Comparison of ENCODE assay signal across 23 mouse cellular contexts in genomic region chr12:28793715-28794114, GRCm38 (mm10). TPM values are rescaled to one million over a fixed set of nuclear protein-coding genes. Genes with fewer than 3 reads are reported as not detected.
DNase-seq lines count a peak whose midpoint lies in the region; ATAC-seq and TF ChIP-seq lines count a peak whose summit lies in the region.
"Had no signal": no experiment of that assay in that cellular context is flagged by ENCODE, and none has a peak within 500 bp of the region (broad histone marks: within the 10 kb centered on the region; RNA-seq: fewer than 3 reads in every experiment).

No protein-coding gene starts in this region.

- H3K4me2 ChIP-seq in hindbrain, embryonic 11.5 days (replicated peaks; ENCODE audit: low read depth, low read length), result no peak overlapping the region
- H3K4me2 ChIP-seq: embryonic facial prominence, embryonic 13.5 days; heart, embryonic 11.5 days; hindbrain, embryonic 13.5 days; neural tube, embryonic 15.5 days had no signal

- peaks cover 9% of the 10 kb centered on the region for H3K4me1 ChIP-seq in cortical plate, adult 2 months (ENCODE audit: control insufficient read depth, insufficient read depth, low read length)
- no peaks in the 10 kb centered on the region for H3K4me1 ChIP-seq in hindbrain, embryonic 11.5 days (replicated peaks; ENCODE audit: control insufficient read depth, insufficient read depth, low read length)

- no peaks in the 10 kb centered on the region for H3K9me3 ChIP-seq in hindbrain, embryonic 11.5 days (ENCODE audit: control insufficient read depth, low read length)
- H3K9me3 ChIP-seq: embryonic facial prominence, embryonic 13.5 days; hindbrain, embryonic 13.5 days; neural tube, embryonic 15.5 days had no signal

- H3K27ac ChIP-seq in cortical plate, adult 2 months (ENCODE audit: insufficient read depth, low read length), result peak overlapping the region; percentile 72; the same call in 1 of the 2 replicates
- H3K27ac ChIP-seq in hindbrain, embryonic 11.5 days (ENCODE audit: low read depth, low read length), result no peak overlapping the region
- H3K27ac ChIP-seq: embryonic facial prominence, embryonic 13.5 days; hindbrain, embryonic 13.5 days; limb, embryonic 10.5 days; neural tube, embryonic 15.5 days had no signal

- WGBS in hindbrain, embryonic 11.5 days, result 60% methylated on average over 2 of the region's 2 CpGs

- no peak for TF ChIP-seq CTCF in cortical plate, adult 2 months (IDR thresholded peaks at IDR 0.05; ENCODE audit: extremely low read depth, insufficient read depth, low read length)

- H3K9ac ChIP-seq in hindbrain, embryonic 11.5 days (ENCODE audit: low read depth, low read length), result no peak overlapping the region
- H3K9ac ChIP-seq: embryonic facial prominence, embryonic 13.5 days; hindbrain, embryonic 13.5 days; liver, postnatal 0 days; neural tube, embryonic 15.5 days had no signal

- ATAC-seq in hindbrain, embryonic 11.5 days (ENCODE audit: low FRiP score), result no peak
- ATAC-seq: forebrain, embryonic 14.5 days; liver, postnatal 0 days; midbrain, embryonic 16.5 days had no signal

- H3K4me3 ChIP-seq in cortical plate, adult 2 months (ENCODE audit: insufficient read depth, low read length), result no peak overlapping the region
- H3K4me3 ChIP-seq in hindbrain, embryonic 11.5 days (ENCODE audit: low read depth, low read length), result no peak overlapping the region
- H3K4me3 ChIP-seq: embryonic facial prominence, embryonic 13.5 days; hindbrain, embryonic 13.5 days; limb, embryonic 10.5 days; neural tube, embryonic 15.5 days had no signal

- TF ChIP-seq POLR2A in cortical plate, adult 2 months (IDR thresholded peaks at IDR 0.05; ENCODE audit: extremely low read depth, insufficient read depth, low read length), result no peak

- H3K36me3 ChIP-seq in hindbrain, embryonic 11.5 days (ENCODE audit: control insufficient read depth, insufficient read depth, low read length), result no peaks in the 10 kb centered on the region
- H3K36me3 ChIP-seq: embryonic facial prominence, embryonic 13.5 days; hindbrain, embryonic 13.5 days; neural tube, embryonic 15.5 days had no signal

- peak; percentile 59 to 70 for DNase-seq in layer of hippocampus, adult 18-20 months (ENCODE audit: low spot score in 2 of 2)
- DNase-seq in layer of hippocampus, postnatal 36 days, result no peak
- peak; percentile 52 to 66 for DNase-seq in left cerebral cortex, adult 18-20 months (ENCODE audit: low spot score in 2 of 2)
- DNase-seq in right cerebral cortex, postnatal 25 days, result peak; percentile 67
- no peak for DNase-seq in kidney, adult 18-20 months
- no peak for DNase-seq in hindbrain, embryonic 11.5 days (ENCODE audit: low spot score)
- DNase-seq: adrenal gland, postnatal 25 days; B cell, adult 2 months; cerebellum, adult 11-12 months; heart, postnatal 10 days; kidney, adult 9 months; kidney, postnatal 25 days; liver, postnatal 0 days; lung, postnatal 36 days; thymus, adult 2 months had no signal

- no peaks in the 10 kb centered on the region for H3K27me3 ChIP-seq in hindbrain, embryonic 11.5 days (ENCODE audit: control insufficient read depth, insufficient read depth, low read length)
- H3K27me3 ChIP-seq: embryonic facial prominence, embryonic 13.5 days; hindbrain, embryonic 13.5 days; neural tube, embryonic 15.5 days had no signal

RNA-seq across cellular contexts. Expression of gene Eipr1, which starts 42.1 kb away (rescaled TPM):
- 10 to 100 TPM; 52.0 to 54.2 TPM for total RNA-seq in layer of hippocampus, adult 18-20 months (2021)
- 10 to 100 TPM; 47.5 to 54.1 TPM for total RNA-seq in layer of hippocampus, postnatal 36 days (2021)
- polyA plus RNA-seq in cortical plate, adult 2 months (2012; rRNA removed), result 60.0 and 60.1 TPM in 2 replicates
- total RNA-seq in left cerebral cortex, adult 18-20 months (2021), result 10 to 100 TPM; 60.2 to 66.6 TPM
- polyA plus RNA-seq in hindbrain, embryonic 11.5 days (2014; fragmentation: Nextera tagmentation; extraction: Ambion mirVana), result 50.0 and 50.1 TPM in 2 replicates

RNA-seq across cellular contexts. Expression of gene Trappc12, which starts 43.4 kb away (rescaled TPM):
- total RNA-seq in layer of hippocampus, adult 18-20 months (2021), result 10 to 100 TPM; 58.4 to 62.0 TPM
- 10 to 100 TPM; 57.2 to 57.5 TPM for total RNA-seq in layer of hippocampus, postnatal 36 days (2021)
- polyA plus RNA-seq in cortical plate, adult 2 months (2012; rRNA removed), result 59.7 TPM in 2 replicates
- total RNA-seq in left cerebral cortex, adult 18-20 months (2021), result 10 to 100 TPM; 63.4 to 64.4 TPM
- polyA plus RNA-seq in hindbrain, embryonic 11.5 days (2014; fragmentation: Nextera tagmentation; extraction: Ambion mirVana), result 36.6 and 38.4 TPM in 2 replicates

Comparison
In these comparisons a context has a peak if more than half of its experiments do, and no peak if none do; other contexts are left out.
1. DNase-seq: peak in layer of hippocampus, adult 18-20 months (2 of 2), left cerebral cortex, adult 18-20 months (2 of 2) and right cerebral cortex, postnatal 25 days (single experiment); none in layer of hippocampus, postnatal 36 days (0 of 2), kidney, adult 18-20 months (single experiment) and hindbrain, embryonic 11.5 days (single experiment).